Mouse (Mus musculus) lung, postnatal 25 days (tissue): ENCODE measurements around the gene Cblc.
"Not testable (repeated sequence)": the region's sequence is repeated elsewhere in the genome, so short reads cannot be mapped to it uniquely, and the experiment has no call there.

ENCODE experiments used
- DNase-seq: peaks from one replicate; pipeline ENCODE4 v3.0.0; 2022; ENCODE audit warnings: low spot score

The Cblc gene

DNA sequence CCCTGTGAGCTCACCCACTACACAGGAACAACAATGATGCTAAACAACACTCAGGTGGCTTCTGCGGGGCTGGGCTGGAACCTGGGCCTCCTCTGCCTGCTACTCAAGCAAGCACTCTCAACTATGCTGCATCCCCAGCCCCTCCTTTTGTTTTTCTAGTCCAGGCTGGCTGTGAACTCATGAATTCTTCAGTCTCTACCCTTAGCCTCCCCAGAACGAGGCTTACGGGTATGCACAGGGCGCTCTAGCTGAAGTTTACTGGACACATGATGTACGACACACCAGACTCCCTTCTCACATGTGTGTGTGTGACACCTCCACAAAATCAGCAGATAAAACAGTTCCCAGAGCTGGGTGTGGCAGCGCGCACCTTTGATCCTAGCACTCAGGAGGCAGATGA lies 22.3 kb upstream of the Cblc start:
- no peak for DNase-seq

DNA sequence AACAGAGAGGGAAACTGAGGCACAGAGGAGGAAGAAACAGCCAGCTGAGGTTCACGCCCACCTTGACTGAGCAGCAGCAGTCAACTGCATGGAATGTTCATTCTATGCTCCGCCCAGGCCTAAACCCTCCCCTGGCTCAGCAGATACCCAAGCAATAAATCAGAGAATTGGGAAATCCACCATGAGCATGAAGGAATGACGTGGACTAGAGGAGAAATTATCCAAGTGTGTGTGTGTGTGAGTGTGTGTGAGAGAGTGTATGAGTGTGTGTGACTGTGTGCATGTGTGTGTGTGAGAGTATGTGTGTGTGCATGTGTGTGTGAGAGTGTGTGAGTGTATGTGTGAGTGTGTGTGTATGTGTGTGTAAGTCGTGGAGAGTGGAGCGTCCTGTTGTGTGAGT lies 21.8 kb upstream of the Cblc start:
- peak; percentile 70 for DNase-seq

DNA sequence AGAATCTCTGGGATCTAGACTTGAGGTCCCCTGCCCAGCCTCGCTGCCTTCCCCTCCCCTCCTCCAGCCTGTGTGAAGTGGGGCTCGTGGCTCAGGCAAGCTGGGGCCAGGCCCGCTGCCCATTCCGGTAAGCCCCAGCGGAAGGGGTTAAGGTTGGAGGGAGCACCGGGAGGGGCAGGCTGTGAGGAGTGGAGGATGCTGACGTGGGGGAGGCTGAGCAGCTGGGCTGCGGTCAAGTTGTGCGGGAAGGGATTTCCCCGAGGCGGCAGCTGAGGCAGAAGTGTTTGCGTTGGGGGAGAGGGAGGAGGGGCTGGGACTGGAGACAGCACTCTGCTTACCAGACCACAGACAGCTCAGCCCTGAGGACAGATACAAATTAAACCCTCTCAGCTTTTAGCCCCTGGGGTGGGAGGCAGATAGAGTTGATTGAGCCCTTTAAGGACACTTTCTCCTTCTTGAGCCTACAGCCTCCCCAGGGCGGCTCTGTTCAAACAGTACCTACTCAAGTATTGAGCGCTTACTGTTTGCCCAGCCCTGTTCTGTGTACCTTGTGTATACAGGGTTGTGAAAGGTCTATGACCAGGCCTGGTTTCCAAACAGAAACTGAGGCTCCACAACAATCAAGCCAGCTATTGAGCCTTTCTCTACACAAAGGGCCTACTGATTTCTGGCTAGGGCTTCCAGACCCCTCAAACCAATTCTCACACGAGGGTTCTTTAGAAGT lies 20.9 kb upstream of the Cblc start:
- DNase-seq: peak; percentile 93

DNA sequence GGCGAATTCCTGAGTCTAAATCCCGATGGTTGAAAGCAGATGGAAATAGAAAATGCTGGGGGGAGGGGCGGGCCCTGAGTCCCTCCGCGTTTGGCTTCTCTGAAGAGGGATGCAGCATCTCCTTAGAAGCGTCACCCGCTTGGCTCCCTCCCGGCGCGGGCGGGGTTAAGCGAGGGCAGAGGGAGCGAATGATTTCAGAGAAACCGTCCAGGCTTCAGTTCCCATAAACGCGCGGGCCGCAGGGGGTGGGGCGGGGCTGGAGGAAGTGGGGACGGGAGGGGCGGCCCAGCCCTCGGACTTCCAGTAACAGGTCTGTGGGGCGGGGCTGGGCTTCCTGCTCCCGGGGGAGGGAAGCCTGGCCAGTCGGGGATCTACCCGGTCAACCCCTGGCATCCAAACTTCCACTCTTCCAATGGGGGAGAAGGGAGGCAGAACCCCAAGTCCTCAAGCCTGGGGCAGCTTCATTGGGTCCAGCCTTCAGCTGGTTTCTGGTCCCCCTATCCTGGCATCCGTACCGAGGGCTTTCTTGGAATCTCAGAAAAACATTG lies 19.7 kb upstream of the Cblc start:
- DNase-seq: peak; percentile 92

DNA sequence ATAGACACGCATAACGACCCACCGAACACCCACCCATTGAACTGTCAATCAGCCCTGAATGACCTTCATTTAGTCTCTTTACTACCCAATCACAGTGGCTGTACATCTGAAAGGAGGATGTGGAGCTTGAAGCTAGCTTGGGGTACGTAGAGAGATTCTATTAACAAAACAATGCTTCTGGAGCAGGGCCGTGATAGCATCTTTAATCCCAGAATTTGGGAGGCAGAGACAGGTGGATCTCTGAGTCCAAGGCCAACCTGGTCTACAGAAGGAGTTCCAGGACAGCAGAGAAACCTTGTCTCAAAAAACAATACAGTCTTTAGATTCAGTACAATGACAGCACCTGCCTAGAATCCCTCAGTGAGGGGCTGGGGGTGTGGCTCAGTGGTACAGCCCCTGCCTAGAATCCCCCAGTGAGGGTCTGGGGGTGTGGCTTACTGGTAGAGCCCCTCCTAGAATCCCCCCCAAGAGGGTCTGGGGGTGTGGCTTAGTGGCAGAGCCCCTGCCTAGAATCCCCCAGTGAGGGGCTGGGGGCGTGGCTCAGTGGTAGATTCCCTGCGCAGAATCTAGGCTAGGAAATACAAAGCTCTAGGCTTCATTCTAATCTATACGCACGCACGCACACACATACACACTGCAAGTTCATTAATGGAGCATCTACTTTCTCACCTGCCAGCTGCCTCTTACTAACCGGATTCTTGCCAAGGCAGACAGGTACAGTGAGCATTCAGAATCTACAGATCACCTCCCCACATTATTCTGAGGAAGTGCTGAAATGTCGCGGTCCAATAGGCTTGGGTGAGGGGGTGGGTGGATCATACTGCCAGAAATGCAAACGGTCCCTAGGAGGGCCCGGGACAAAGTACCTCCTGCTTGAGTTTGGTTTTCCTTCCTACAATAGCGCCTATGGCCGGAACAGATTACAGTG lies 19.0 kb upstream of the Cblc start:
- DNase-seq: no peak

DNA sequence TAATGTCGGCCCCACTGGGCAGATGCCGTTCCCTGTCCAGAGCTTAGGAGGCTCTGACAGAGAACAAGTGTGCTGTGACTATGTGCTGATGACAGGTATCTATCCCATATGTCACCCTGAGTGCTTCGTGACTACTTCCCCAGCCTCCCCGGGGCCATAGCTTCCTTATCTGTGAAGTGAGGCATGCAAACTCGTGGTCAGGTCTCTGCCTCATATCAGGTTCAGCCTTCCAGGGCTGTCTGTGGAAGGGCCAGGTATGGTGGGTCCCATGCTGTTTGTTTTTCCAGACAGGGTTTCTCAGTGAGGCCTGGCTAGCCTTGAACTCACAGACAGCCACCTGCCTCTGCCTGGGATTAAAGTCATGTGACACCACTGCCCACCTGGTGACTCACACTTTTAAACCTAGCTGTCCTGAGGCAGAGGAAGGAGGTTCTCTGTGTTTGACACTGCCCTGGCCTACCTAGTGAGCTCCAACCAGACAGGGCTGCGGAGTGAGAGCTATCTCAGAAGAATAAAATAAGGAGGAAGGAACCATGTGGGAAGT lies 17.0 kb upstream of the Cblc start:
- no peak for DNase-seq

DNA sequence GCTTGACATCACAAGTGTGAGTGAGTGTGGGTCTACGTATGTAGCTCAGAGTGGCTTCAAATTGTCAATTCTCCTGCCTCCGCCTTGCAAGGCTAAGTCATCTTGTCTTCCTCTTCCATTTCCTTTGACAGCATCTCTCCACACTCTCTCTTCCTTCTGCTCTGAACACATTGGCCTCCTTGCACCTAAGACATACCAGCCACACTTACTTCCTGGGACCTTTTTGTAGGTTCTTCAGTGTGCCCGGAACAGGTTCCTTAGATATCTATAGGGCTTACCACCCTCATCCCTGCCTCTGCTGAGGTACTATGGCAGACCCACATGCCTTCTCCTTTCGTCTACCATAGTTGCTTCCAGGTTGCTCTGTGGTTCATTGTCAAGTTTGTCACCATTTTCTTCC lies 16.6 kb upstream of the Cblc start:
- no peak for DNase-seq

DNA sequence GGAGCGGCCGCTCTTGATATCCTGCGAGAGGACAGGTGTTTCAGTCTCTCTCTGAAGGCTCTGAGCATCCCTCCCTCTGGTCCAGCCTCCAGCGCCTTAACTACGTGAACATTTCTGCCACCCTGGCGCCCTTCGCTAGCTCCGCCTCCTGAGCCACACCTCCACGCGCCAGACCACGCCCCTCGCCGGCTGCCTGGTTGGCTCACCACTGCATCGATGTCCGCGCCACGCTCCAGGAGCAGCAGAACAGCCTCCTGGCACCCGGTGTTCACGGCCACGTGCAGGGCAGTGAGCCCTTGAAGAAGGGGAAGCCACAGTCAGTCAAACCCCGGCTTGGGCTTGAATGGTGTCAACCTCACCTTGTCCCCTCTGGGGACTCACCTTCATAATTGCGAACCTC lies 14.5 kb upstream of the Cblc start:
- DNase-seq: no peak

DNA sequence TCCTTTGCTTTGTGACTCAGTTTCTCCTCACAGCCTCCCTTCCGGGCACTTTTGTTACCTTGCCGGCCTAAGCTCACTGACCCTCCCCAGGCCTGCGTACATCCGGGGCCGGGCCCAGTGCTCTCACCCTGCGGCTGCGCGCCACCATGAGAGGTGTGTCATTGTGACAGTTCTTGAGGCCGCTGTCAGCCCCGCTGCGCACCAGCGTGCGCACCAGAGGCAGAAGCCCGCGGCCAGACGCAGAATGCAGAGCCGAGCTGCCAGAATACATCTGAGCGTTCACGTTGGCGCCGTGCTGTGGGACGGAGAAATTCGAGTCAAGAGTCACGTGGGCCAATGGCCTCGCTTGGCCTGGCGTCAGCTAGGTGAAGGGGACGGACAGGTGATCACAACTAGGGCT lies 12.8 kb upstream of the Cblc start:
- DNase-seq: no peak

DNA sequence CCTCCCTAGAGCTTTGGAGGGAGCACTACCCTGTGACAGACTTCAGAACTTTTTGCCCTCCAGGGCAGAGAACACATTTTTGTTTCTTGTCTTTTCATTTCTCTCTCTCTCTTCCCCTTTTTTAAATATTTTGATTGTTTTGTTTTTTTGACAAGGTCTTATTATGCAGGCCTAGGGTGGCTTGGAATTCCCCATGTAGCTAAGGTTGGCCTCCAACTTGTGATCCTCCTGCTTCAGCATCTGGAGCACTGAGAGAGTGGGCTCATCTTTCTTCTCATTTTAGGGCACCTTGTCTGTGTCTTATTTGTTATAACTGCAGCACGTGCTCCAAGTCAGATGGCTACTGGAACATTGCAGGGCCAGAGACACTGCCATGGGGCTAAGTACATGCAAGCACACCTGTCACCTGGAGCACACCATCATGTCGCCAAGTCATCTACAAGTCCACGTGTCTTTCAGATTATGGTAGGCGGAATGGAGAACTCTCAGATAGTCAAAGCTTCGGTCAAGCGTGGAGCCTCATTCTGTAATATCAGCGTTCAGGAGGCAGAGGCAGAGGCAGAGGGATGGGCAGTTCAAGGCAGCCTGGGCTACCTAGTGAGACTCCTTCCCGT lies 9.9 kb upstream of the Cblc start:
- DNase-seq: no peak

DNA sequence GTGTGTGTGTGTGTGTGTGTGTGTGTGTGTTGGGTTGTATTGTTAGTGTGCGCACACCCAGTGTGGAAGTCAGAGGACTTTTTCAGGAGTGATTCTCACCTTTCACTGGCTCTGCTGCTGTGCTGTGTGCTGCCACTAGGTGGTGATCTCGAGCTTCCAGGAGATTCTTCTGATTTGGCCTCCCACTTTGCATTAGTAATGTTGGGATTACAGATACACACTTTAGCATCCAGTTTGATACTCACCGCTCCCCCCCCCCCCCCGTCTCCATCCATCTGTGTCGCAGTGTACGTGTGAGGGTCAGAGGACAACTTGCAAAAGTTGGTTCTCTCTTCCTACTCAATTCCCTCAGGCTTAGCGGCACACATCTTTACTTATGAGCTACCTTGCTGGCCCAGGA lies 6.4 kb upstream of the Cblc start:
- peak; percentile 79 for DNase-seq

DNA sequence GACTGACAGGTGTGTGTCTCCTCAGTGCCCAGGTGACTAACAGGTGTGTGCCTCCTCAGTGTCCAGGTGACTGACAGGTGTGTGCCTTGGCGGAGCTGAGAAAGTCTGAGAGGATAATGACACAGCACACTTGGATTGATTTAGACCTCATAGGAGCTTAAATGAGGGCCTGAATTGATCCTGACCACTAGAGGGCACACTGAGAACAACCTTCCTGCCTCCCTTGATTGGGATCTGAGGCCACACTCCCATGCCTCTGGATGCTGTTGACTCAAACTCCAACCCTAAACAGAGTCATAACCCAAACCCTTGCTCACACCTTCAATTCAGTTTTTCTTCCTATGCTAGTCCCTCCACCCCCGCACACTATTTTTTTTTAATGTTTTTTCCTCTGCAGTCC lies 4.2 kb upstream of the Cblc start:
- peak; percentile 79 for DNase-seq

DNA sequence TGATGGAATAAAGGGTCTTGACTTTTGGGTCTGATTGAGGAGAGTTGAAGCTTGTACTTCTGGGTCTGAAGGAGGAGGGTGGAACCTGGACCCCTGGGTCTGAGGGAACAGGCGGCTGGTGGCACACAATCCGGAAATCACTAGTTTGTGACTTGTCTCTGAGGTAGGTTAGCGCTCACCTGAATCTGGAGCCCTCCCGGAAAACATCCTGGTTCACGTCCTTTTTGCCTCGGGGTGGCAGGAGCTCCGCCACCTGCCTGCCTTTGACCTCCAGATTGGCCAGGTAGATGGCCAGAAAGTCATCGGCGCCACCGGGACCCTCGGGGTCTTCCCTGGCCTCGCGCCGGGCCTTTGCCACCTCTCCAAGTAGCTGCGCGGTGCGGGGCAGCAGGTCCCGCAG lies 355 bp downstream of the Cblc start:
- no peak for DNase-seq

DNA sequence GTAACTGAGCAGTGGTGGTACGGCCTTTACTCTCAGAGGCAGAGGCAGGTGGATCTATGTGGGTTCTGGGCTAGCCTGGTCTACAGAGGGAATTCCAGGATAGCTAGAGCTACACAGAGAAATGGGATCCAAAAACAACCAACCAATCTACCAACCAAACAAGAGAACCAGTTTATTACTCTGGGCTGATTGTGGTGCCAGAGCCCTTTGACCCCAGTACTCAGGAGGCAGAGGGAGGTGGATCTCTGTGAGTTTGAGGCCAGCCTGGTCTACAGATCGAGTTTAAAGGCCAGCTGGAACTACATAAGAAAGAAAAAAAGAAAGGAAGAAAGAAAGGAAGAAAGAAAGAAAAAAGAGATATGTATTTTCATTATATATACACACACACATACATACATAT lies 1.4 kb downstream of the Cblc start:
- DNase-seq: no peak

DNA sequence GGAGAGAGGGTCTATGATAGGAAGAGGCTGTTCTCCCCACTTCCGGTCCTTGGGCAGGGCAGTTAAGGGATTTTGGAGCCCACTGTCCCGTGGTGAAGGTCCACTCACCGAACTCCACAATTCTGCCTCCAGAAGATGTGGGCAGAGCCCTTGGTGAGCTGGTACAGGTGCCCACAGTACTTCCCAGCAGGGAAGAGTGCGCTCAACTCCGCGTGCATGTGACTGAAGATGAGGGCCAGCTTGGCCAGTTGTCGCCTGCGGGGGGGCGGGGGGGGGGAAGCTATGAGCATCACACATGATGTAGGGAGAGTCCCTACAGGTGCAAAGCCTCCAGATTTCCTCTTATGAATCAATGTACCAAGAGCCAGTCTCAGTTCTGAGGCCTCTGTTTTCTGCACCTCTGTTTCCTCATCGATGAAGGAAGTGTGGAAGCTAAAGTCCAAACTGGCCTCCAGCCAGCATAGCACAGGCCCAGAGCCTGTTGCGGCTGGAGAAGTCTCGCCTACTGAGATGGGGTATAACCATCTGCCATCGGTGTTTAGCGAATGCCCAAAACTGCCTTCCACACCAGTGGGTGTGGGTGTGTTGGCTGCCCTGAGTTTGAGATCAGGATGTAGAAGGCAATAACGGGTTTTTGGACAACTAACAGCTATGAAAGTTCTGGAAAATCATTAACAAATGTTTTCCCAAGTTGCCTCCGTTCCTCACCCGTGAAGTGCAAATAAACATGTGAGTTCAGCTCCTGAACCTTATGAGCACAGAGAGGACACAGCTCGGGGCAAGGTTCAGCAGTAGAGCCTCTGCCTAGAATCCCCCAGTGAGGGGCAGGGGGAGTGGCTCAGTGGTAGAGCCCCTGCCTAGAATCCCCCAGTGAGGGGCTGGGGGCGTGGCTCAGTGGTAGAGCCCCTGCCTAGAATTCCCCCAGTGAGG lies 3.6 kb downstream of the Cblc start:
- no peak for DNase-seq

DNA sequence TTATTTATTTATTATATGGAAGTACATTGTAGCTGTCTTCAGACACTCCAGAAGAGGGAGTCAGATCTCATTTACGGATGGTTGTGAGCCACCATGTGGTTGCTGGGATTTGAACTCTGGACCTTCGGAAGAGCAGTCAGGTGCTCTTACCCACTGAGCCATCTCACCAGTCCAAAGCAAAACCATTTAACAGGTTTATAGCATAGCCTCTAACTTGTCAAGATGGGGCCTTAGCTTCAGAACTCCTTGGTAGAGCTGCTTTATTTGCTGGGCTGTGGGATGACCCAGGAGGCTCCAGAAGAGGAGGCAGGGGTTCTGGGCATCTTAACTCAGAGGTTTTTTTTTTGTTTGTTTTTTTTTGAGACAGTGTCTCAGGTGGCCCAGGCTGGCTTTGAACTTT lies 5.1 kb downstream of the Cblc start:
- DNase-seq: not testable (repeated sequence)

DNA sequence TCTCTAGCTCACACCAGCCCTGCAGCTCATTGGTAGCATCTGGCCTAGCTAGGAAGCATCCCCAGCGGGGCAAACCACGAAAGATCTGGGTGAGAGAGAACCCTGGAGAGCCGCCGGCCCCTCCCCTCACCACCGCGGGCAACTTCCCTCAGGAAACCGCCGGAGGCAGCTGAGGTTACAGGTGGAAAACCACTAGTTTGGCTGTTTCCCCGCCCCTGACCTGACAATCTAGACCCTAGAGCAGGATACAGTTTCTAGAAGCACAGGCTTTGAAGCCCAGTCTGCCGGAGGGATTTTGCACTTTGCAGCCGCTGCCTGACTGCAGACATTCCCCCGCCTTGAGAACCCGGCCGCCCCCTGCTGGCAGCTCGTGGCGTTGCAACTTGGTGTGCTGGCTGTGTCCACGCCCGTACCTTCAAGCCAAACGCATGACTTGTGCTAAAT lies 6.7 kb downstream of the Cblc start:
- DNase-seq: peak; percentile 90

DNA sequence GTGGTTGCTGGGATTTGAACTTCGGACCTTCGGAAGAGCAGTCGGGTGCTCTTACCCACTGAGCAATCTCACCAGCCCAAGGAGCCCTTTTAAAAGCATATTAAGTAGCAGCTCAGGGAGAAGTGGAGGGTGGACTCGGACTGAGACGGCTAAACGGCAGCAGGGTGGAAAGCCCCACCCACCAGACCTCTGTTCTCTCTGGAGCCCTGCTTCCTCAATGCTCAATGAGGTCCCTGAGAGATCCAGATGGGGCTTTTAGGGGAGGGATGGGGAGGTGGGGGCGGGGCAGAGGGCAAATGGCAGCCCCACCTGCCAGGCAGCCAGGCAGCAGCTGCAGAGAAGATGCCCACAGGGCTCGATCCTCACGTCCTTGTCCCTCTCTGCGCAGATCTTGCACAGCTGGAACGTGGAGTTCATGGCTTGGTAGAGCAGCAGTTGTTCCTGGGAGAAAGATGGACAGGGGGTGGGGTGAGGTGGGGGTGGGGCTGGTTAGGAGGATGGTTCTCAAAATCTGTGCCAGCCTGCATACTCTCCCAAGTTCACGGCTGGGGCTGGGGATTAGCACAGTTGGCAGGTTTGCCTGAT lies 10.6 kb downstream of the Cblc start:
- no peak for DNase-seq

DNA sequence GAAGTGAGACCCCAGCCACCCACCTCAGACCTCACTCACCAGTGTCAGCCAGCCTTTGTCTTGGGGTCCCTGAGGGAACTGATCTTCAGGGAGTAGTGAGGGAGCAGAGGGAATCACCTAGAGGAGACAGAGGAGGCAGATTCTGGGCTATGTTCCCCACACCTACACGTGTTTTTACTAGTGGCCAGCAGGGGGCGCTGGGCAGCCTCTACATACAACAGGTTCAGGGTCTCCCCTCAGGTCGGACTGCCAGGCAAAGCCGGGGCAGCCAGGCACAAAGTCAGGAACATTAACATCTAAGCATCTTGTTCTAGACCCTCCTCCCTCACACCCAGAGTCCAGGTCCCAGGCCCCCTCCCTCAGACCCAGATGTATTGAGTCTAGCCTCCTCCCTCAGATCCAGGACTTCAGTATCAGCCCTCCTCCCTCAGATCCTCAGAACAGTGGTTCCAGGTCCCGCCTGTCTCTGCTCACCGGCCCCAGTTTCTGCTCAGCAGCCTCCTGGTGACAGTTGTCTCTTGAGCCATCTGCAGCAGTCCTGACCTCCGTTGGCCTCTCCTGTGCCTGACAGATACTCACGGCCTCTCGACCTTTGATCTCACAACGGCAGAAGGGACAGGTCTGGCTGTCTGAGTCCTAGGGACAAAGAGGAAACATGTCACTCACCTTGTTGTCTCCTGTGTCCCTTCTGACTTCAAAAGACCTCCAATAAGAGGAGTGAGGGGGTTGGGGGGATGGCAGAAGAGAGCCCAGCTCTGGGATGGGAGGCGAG lies 11.7 kb downstream of the Cblc start:
- no peak for DNase-seq

DNA sequence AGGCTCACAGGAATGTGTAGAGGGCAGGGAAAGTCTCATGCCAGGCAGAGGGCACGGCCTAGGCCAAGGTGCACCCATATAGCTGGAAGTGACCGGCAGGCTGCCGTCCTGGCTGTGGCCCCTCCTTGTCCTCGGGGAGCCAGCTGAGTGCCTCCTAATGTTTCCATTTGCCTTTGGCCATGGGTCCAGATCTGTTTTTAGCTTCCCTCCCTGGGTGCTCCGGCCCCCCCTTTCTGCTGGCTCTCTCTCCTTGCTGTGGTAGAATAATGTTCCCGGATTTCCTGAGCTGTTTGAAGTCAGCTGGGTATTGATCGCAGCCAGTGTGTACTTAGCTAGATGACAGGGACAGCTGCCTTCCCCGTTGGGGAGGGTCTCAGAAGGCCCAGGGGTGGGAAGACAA lies 13.0 kb downstream of the Cblc start:
- DNase-seq: peak; percentile 78
